Mouse (Mus musculus) right cerebral cortex, postnatal 4 days (tissue): ENCODE data around the gene Svs5.

Experiments used
- DNase-seq: peaks from one replicate; pipeline ENCODE4 v3.0.0-alpha.2; 2022

Gene Svs5

GRCm38 (mm10) chr2:164382971-164383370, 50.4 kb downstream of the Svs5 start:
- DNase-seq: no peak
